ENCODE assay signal across 10 mouse cellular contexts in genomic region chr11:105021071-105021470, GRCm38 (mm10). TPM values are rescaled to one million over a fixed set of nuclear protein-coding genes. Genes with fewer than 3 reads are reported as not detected.
DNase-seq lines count a peak whose midpoint lies in the region; TF ChIP-seq lines count a peak whose summit lies in the region.
"Had no signal": no experiment of that assay in that cellular context is flagged by ENCODE, and none has a peak within 500 bp of the region (broad histone marks: within the 10 kb centered on the region; RNA-seq: fewer than 3 reads in every experiment).

No protein-coding gene starts in this region.

- no peaks in the 10 kb centered on the region for H3K9me3 ChIP-seq in limb, embryonic 10.5 days (replicated peaks)
- H3K9me3 ChIP-seq: midbrain, embryonic 13.5 days had no signal

- H3K27ac ChIP-seq in thymus, adult 2 months (ENCODE audit: control insufficient read depth, insufficient read depth, low read length): no peak overlapping the region
- no peak overlapping the region for H3K27ac ChIP-seq in limb, embryonic 10.5 days
- H3K27ac ChIP-seq: midbrain, embryonic 13.5 days had no signal

- no peaks in the 10 kb centered on the region for H3K36me3 ChIP-seq in thymus, adult 2 months (ENCODE audit: control insufficient read depth, insufficient read depth, low read length)
- H3K36me3 ChIP-seq in limb, embryonic 10.5 days: no peaks in the 10 kb centered on the region
- H3K36me3 ChIP-seq: midbrain, embryonic 13.5 days had no signal

- no peak overlapping the region for H3K4me3 ChIP-seq in thymus, adult 2 months (ENCODE audit: control insufficient read depth, insufficient read depth, low read length)
- H3K4me3 ChIP-seq in limb, embryonic 10.5 days: no peak overlapping the region
- H3K4me3 ChIP-seq: midbrain, embryonic 13.5 days had no signal

- no peaks in the 10 kb centered on the region for H3K4me1 ChIP-seq in thymus, adult 2 months (replicated peaks; ENCODE audit: control insufficient read depth, insufficient read depth, low read length)
- H3K4me1 ChIP-seq in limb, embryonic 10.5 days: no peaks in the 10 kb centered on the region
- H3K4me1 ChIP-seq: midbrain, embryonic 13.5 days had no signal

- no peak for TF ChIP-seq POLR2A in thymus, adult 2 months (IDR thresholded peaks at IDR 0.05; ENCODE audit: control insufficient read depth, extremely low read depth, insufficient read depth, low read length, poor library complexity)

- DNase-seq in gastrocnemius, adult 18-20 months (ENCODE audit: low spot score): peak; percentile 3
- DNase-seq in gastrocnemius, postnatal 14 days: no peak
- peak; percentile 5 for DNase-seq in thymus, postnatal 14 days
- no peak for DNase-seq in thymus, adult 2 months
- peak; percentile 40 for DNase-seq in induced T-regulatory cell, adult 2 months (ENCODE audit: low read depth)
- DNase-seq in limb, embryonic 10.5 days (ENCODE audit: low spot score): no peak
- DNase-seq in frontal cortex, postnatal 10 days (ENCODE audit: low spot score in 2 of 2): no peak
- no peak for DNase-seq in ovary, postnatal 14 days (ENCODE audit: low spot score)

- no peaks in the 10 kb centered on the region for H3K27me3 ChIP-seq in thymus, adult 2 months (ENCODE audit: control insufficient read depth, insufficient read depth, low read length)
- H3K27me3 ChIP-seq in limb, embryonic 10.5 days (ENCODE audit: low read depth, poor library complexity, severe bottlenecking): no peaks in the 10 kb centered on the region
- H3K27me3 ChIP-seq: midbrain, embryonic 13.5 days had no signal

- no peak for TF ChIP-seq CTCF in thymus, adult 2 months (IDR thresholded peaks at IDR 0.05; ENCODE audit: borderline replicate concordance, control insufficient read depth, extremely low read depth, insufficient read depth, low read length, poor library complexity)

- 70% methylated on average over 7 of the region's 7 CpGs for WGBS in thymus, adult 2 months
- 74% methylated on average over 7 of the region's 7 CpGs for WGBS in limb, embryonic 10.5 days

- intact Hi-C loops in gastrocnemius, postnatal 14 days (cut with DNase I; ENCODE audit: low total_unique reads): no loop called here

RNA-seq across cellular contexts. Expression of gene Efcab3, which starts 42.3 kb away (rescaled TPM):
- total RNA-seq in gastrocnemius, adult 18-20 months (2021): not detected
- total RNA-seq in gastrocnemius, postnatal 14 days (2021): not detected
- polyA plus RNA-seq in thymus, adult 2 months (2012; rRNA removed): 0.15 TPM in 1 of 2 replicates, not detected in the other
- not detected in 2 replicates for polyA plus RNA-seq in limb, embryonic 10.5 days (2016; fragmentation: Nextera tagmentation; extraction: Ambion mirVana)
- polyA plus RNA-seq: heart, embryonic 16.5 days; midbrain, embryonic 13.5 days had no signal

Comparison
In these comparisons a context has a peak if more than half of its experiments do, and no peak if none do; other contexts are left out.
1. DNase-seq: peak in gastrocnemius, adult 18-20 months (single experiment), thymus, postnatal 14 days (single experiment) and induced T-regulatory cell, adult 2 months (single experiment); none in gastrocnemius, postnatal 14 days (single experiment), thymus, adult 2 months (single experiment), limb, embryonic 10.5 days (single experiment), frontal cortex, postnatal 10 days (0 of 2) and ovary, postnatal 14 days (single experiment).